Mouse (Mus musculus) hindbrain, embryonic 16.5 days (tissue): ENCODE data around the gene Hmg20a. TPM values are rescaled to one million over a fixed set of nuclear protein-coding genes. Genes with fewer than 3 reads are reported as not detected.

Source experiments
- ATAC-seq: fragments of 200-750 bp; cut with Nextera tagmentation; 2 replicates; pipeline ENCODE4 v1.8.0; 2017; ENCODE audit warnings: moderate TSS enrichment, moderate library complexity
- H3K27ac ChIP-seq: fragments of 300-500 bp; sonication (generic); 2 replicates; pipeline ENCODE4 v1.5.1; 2014; ENCODE audit warnings: low read depth, mild to moderate bottlenecking, control low read depth, low read length, moderate library complexity
- H3K27me3 ChIP-seq: fragments of 300-500 bp; sonication (generic); replicated peaks from 2 replicates; pipeline ENCODE4 v1.6.1; 2014; ENCODE audit warnings: low read length; ENCODE audit not compliant: control insufficient read depth, insufficient read depth
- H3K36me3 ChIP-seq: fragments of 300-500 bp; sonication (generic); 2 replicates; pipeline ENCODE4 v1.6.1; 2014; ENCODE audit warnings: mild to moderate bottlenecking, low read length, moderate library complexity, mixed read lengths; ENCODE audit not compliant: control insufficient read depth, insufficient read depth
- H3K4me1 ChIP-seq: fragments of 300-500 bp; sonication (generic); 2 replicates; pipeline ENCODE4 v1.6.1; 2014; ENCODE audit warnings: low read depth, low read length; ENCODE audit not compliant: control insufficient read depth, insufficient read depth
- H3K4me2 ChIP-seq: fragments of 300-500 bp; sonication (generic); 2 replicates; pipeline ENCODE4 v1.6.1; 2014; ENCODE audit warnings: mild to moderate bottlenecking, low read length, control low read depth, moderate library complexity
- H3K4me3 ChIP-seq: fragments of 300-500 bp; sonication (generic); 2 replicates; pipeline ENCODE4 v1.5.1; 2014; ENCODE audit warnings: mild to moderate bottlenecking, low read length, control low read depth, moderate library complexity
- H3K9ac ChIP-seq: fragments of 300-500 bp; sonication (generic); 2 replicates; pipeline ENCODE4 v1.6.1; 2014; ENCODE audit warnings: low read depth, mild to moderate bottlenecking, control low read depth, low read length, moderate library complexity
- H3K9me3 ChIP-seq: fragments of 300-500 bp; sonication (generic); 2 replicates; pipeline ENCODE4 v1.6.1; 2014; ENCODE audit warnings: mild to moderate bottlenecking, low read length, moderate library complexity; ENCODE audit not compliant: control insufficient read depth
- WGBS: fragments of 180-500 bp; shearing (Covaris S2); extraction: QIAGEN DNeasy Blood & Tissue Kit; methylation state at CpG from one replicate; pipeline ENCODE4 v1.1.7; 2014; 5-methylcytosine and 5-hydroxymethylcytosine counted together
- polyA plus RNA-seq: library from polyadenylated mRNA; unstranded; fragments of >200 nt; fragmentation: Nextera tagmentation; extraction: Ambion mirVana; gene quantifications from 2 replicates; pipeline ENCODE4 v1.2.1, GENCODE M21; 2015

Hmg20a gene
- polyA plus RNA-seq, 1 experiment from 2014 or later, result 70.0 TPM

DNA sequence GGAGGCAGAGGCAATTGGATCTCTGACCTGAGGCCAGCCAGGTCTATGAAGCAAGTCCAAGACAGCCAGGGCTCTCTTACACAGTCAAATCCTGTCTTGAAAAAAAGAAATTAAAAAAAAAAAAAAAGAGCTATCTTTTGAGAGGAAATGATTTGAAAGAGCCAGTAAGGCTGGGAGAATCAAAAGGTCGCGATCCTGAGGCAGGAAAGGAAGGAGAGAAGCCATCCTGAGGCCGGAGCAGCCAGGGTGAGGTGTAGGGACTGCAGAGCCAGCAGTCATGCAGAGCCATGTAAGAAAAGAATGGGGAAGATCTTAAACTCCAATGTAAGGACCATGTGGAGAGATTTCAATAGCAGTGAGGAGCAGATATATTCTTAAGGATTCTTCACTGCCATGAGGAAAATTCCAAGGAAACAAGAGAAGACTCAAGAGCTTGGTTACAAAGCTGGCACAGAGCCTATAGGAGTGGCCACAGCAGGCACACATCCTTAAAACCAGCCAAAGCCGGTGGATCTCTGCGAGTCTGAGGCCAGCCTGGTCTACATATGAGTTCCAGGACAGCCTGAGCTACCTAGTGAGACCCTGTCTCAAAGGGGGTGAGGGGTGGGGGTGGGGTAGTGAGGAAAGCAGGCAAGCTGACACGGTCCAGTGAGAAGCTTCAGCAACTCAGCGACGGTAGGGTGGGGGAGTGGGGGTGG is 82.6 kb downstream of the Hmg20a start:
- WGBS, result 69% methylated on average over 8 of the region's 8 CpGs
- no peak overlapping the region for H3K27ac ChIP-seq
- H3K9me3 ChIP-seq, result no peaks in the 10 kb centered on the region
- no peak overlapping the region for H3K4me3 ChIP-seq
- no peaks in the 10 kb centered on the region for H3K36me3 ChIP-seq
- H3K27me3 ChIP-seq, result no peaks in the 10 kb centered on the region
- no peak overlapping the region for H3K9ac ChIP-seq
- peaks cover 40% of the 10 kb centered on the region for H3K4me1 ChIP-seq
- no peak for ATAC-seq
- no peak overlapping the region for H3K4me2 ChIP-seq

- Histone ChIP-seq H3K4me3 (no peak overlapping the region), H3K27ac (peak overlapping the region; percentile 19; the same call in 1 of the 2 replicates), H3K9me3 (no peaks in the 10 kb centered on the region), H3K4me2 (peak overlapping the region; percentile 7; the same call in 1 of the 2 replicates), H3K36me3 (no peaks in the 10 kb centered on the region), H3K27me3 (no peaks in the 10 kb centered on the region), H3K9ac (no peak overlapping the region; the same call in 1 of the 2 replicates), H3K4me1 (peaks cover 40% of the 10 kb centered on the region)
- no peak for ATAC-seq
- 40% methylated on average over 10 of the region's 10 CpGs for WGBS
These were observed 83.5 kb downstream of the Hmg20a start for GRCm38 (mm10) chr9:56501721-56502542.

DNA sequence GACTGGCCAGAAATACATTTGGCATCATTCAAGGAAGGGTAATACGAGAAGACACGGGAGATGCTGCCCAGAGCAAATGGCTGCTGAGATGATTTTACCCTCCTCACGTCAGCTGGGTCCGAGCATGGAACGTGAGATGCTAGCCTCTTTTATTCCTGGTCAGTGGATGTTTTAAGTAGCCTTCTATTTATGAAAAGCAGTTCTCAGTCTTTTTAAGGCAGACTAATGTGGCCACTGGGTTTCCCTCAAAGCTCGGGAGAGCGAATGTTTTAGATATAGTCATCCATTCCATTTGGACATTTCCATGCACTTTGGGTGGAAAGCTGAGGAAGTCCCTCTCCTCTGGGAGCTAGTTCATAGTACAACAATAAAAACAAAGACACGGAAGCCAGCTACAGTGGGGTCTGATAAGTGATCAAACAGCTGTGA is 84.1 kb downstream of the Hmg20a start:
- Histone ChIP-seq H3K27me3 (no peaks in the 10 kb centered on the region), H3K27ac (0 out of 2 replicates have a peak overlapping the region, but pooled peaks have one; percentile 19), H3K36me3 (no peaks in the 10 kb centered on the region), H3K4me3 (no peak overlapping the region), H3K9ac (no peak overlapping the region), H3K4me2 (peak overlapping the region; percentile 7; the same call in 1 of the 2 replicates), H3K4me1 (peaks cover 45% of the 10 kb centered on the region), H3K9me3 (no peaks in the 10 kb centered on the region)
- ATAC-seq, result no peak
- 28% methylated on average over 8 of the region's 8 CpGs for WGBS

- 79% methylated on average over 7 of the region's 7 CpGs for WGBS
- Histone ChIP-seq H3K9me3 (no peaks in the 10 kb centered on the region), H3K4me3 (no peak overlapping the region), H3K27ac (no peak overlapping the region), H3K27me3 (no peaks in the 10 kb centered on the region), H3K4me1 (peaks cover 48% of the 10 kb centered on the region), H3K4me2 (no peak overlapping the region), H3K36me3 (no peaks in the 10 kb centered on the region), H3K9ac (no peak overlapping the region)
- no peak for ATAC-seq
These were observed 85.5 kb downstream of the Hmg20a start for GRCm38 (mm10) chr9:56503621-56504500.

- H3K36me3 ChIP-seq, result no peaks in the 10 kb centered on the region
- H3K4me3 ChIP-seq, result no peak overlapping the region
- H3K4me2 ChIP-seq, result no peak overlapping the region
- H3K9me3 ChIP-seq, result no peaks in the 10 kb centered on the region
- 42% methylated on average over 5 of the region's 5 CpGs for WGBS
- no peak overlapping the region for H3K9ac ChIP-seq
- no peak overlapping the region for H3K27ac ChIP-seq
- no peaks in the 10 kb centered on the region for H3K27me3 ChIP-seq
- ATAC-seq, result no peak
- H3K4me1 ChIP-seq, result peaks cover 48% of the 10 kb centered on the region
These were observed 86.1 kb downstream of the Hmg20a start for GRCm38 (mm10) chr9:56504511-56504910.

GRCm38 (mm10) chr9:56505083-56505792 is 86.8 kb downstream of the Hmg20a start:
- Histone ChIP-seq H3K9me3 (no peaks in the 10 kb centered on the region), H3K36me3 (no peaks in the 10 kb centered on the region), H3K9ac (peak overlapping the region; percentile 67), H3K4me2 (peak overlapping the region; percentile 58), H3K4me1 (peaks cover 48% of the 10 kb centered on the region), H3K4me3 (no peak overlapping the region), H3K27ac (peak overlapping the region; percentile 97), H3K27me3 (no peaks in the 10 kb centered on the region)
- ATAC-seq, result no peak
- WGBS, result 56% methylated on average over 9 of the region's 9 CpGs

GRCm38 (mm10) chr9:56505793-56506755 is 87.7 kb downstream of the Hmg20a start:
- Histone ChIP-seq H3K9me3 (no peaks in the 10 kb centered on the region), H3K4me2 (peak overlapping the region; percentile 58), H3K9ac (peak overlapping the region; percentile 67), H3K4me3 (peak overlapping the region; percentile 32), H3K36me3 (no peaks in the 10 kb centered on the region), H3K4me1 (peaks cover 48% of the 10 kb centered on the region), H3K27me3 (no peaks in the 10 kb centered on the region), H3K27ac (peak overlapping the region; percentile 97)
- WGBS, result 1% methylated on average over 31 of the region's 31 CpGs
- ATAC-seq, result peak; percentile 93
